Mouse (Mus musculus): ENCODE measurements around the gene Wdr78. TPM values are rescaled to one million over a fixed set of nuclear protein-coding genes. Genes with fewer than 3 reads are reported as not detected.

The Wdr78 gene
- total and polyA plus RNA-seq, 2 experiments from 2014 or later, result 2.8 to 5.1 TPM

DNA sequence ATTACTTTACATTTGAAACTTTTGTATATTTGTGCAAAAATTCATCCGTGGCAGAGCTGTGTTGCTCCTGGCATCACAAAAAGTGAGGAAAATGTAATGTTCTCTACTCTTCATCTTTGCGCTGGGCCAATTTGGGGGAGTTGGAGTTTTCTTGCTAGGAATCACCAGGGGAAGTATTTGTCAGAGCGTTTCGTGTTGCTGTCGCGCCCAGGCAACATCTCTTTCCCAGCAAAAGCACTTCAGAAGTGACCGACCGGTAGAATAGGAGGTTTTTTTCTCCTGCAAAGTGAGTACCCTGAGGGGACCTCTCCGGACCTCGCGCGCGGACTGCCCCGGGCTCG lies 4.5 kb upstream of the Wdr78 start:
- ATAC-seq (ENCODE audit: low FRiP score) (no peak), DNase-seq (ENCODE audit: low spot score) (no peak)
- TF ChIP-seq CTCF (IDR thresholded peaks at IDR 0.05), result no peak
- Histone ChIP-seq H3K36me3 (ENCODE audit: insufficient read depth, low read length) (peaks cover 2% of the 10 kb centered on the region; the same call in 1 of the 2 replicates), H3K4me1 (ENCODE audit: insufficient read depth, low read length) (peaks cover 7% of the 10 kb centered on the region), H3K27me3 (ENCODE audit: insufficient read depth, low read length) (no peaks in the 10 kb centered on the region), H3K4me3 (ENCODE audit: low read depth, low read length) (peak overlapping the region; percentile 90), H3K27ac (ENCODE audit: low read depth, low read length) (peak overlapping the region; percentile 71), H3K9ac (replicated peaks; ENCODE audit: low read length, poor library complexity, severe bottlenecking) (peak overlapping the region; percentile 73; the same call in 1 of the 2 replicates), H3K4me2 (ENCODE audit: low read depth, low read length, poor library complexity, severe bottlenecking) (peak overlapping the region; percentile 83), H3K9me3 (ENCODE audit: low read length) (no peaks in the 10 kb centered on the region)
- 3% methylated on average over 14 of the region's 15 CpGs for WGBS

- 10% methylated on average over 11 of the region's 11 CpGs for whole genome bisulfite sequencing
- Histone ChIP-seq H3K27ac (ENCODE audit: low read depth, low read length) (peak overlapping the region; percentile 98), H3K9me3 (ENCODE audit: low read length) (no peaks in the 10 kb centered on the region), H3K4me1 (ENCODE audit: insufficient read depth, low read length) (peaks cover 7% of the 10 kb centered on the region), H3K27me3 (ENCODE audit: insufficient read depth, low read length) (no peaks in the 10 kb centered on the region), H3K9ac (replicated peaks; ENCODE audit: low read length, poor library complexity, severe bottlenecking) (0 out of 2 replicates have a peak overlapping the region, but pooled peaks have one; percentile 86), H3K36me3 (ENCODE audit: insufficient read depth, low read length) (no peaks in the 10 kb centered on the region; the same call in 1 of the 2 replicates), H3K4me2 (ENCODE audit: low read depth, low read length, poor library complexity, severe bottlenecking) (peak overlapping the region; percentile 79), H3K4me3 (ENCODE audit: low read depth, low read length) (peak overlapping the region; percentile 80)
- ATAC-seq (ENCODE audit: low FRiP score), result no peak
- DNase-seq (ENCODE audit: low spot score), result no peak
- TF ChIP-seq CTCF (IDR thresholded peaks at IDR 0.05), result no peak
These were observed 953 bp downstream of the Wdr78 start for GRCm38 (mm10) chr4:103113402-103113801.

DNA sequence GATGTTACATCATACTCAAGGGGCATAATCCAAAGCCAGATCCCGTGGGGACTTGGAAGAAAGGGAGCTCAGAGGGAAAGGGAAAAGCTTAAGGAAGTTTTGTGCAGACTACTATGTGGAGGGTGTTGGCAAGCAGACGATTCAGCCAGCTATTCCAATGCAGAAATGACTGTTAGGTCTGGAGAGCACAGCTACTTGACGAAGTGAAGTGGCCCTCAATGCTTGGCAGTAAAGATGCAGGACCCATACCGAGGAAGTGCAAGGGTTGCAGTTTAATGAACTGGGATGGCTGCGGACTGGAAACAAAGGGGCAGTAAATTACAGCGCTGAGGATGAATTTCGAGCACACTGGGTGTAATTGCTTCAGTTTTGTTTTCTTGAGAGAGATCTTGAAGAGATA lies 1.7 kb downstream of the Wdr78 start:
- 62% methylated on average over 7 of the region's 7 CpGs for WGBS
- Histone ChIP-seq H3K27me3 (ENCODE audit: insufficient read depth, low read length) (no peaks in the 10 kb centered on the region), H3K27ac (ENCODE audit: low read depth, low read length) (no peak overlapping the region), H3K36me3 (ENCODE audit: insufficient read depth, low read length) (no peaks in the 10 kb centered on the region; the same call in 1 of the 2 replicates), H3K4me3 (ENCODE audit: low read depth, low read length) (peak overlapping the region; percentile 80), H3K4me1 (ENCODE audit: insufficient read depth, low read length) (peaks cover 7% of the 10 kb centered on the region), H3K4me2 (ENCODE audit: low read depth, low read length, poor library complexity, severe bottlenecking) (peak overlapping the region; percentile 79), H3K9me3 (ENCODE audit: low read length) (no peaks in the 10 kb centered on the region), H3K9ac (replicated peaks; ENCODE audit: low read length, poor library complexity, severe bottlenecking) (no peak overlapping the region)
- no peak for TF ChIP-seq CTCF (IDR thresholded peaks at IDR 0.05)
- no peak for DNase-seq (ENCODE audit: low spot score)
- ATAC-seq (ENCODE audit: low FRiP score), result no peak

DNA sequence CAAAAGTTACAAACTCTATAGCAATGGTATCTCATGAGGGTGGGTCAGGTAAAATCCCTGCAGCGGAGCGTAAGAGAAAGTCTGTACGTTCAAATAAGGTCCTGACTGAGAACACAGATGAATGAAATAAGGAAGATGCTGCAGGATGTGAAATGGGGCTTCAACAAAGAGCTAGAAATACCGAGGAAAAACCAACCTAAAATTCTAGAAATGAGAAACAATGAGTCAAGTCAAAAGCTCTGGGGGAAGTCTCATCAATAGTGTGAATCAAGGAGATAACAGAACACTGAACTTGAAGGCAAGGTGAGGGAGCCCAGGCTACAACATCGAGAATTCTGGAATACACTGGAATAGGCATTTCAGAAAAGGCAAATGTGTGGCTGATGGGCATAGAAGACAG lies 15.8 kb downstream of the Wdr78 start:
- Histone ChIP-seq H3K36me3 (ENCODE audit: insufficient read depth, low read length) (no peaks in the 10 kb centered on the region), H3K27ac (ENCODE audit: low read depth, low read length) (no peak overlapping the region), H3K4me2 (ENCODE audit: low read depth, low read length, poor library complexity, severe bottlenecking) (no peak overlapping the region), H3K4me1 (ENCODE audit: insufficient read depth, low read length) (no peaks in the 10 kb centered on the region), H3K4me3 (ENCODE audit: low read depth, low read length) (no peak overlapping the region), H3K9me3 (ENCODE audit: low read length) (no peaks in the 10 kb centered on the region), H3K27me3 (ENCODE audit: insufficient read depth, low read length) (no peaks in the 10 kb centered on the region), H3K9ac (replicated peaks; ENCODE audit: low read length, poor library complexity, severe bottlenecking) (no peak overlapping the region)
- DNase-seq (ENCODE audit: low spot score) (no peak), ATAC-seq (ENCODE audit: low FRiP score) (no peak)
- TF ChIP-seq CTCF (IDR thresholded peaks at IDR 0.05), result no peak
- WGBS, result 91% methylated on average over 5 of the region's 5 CpGs

DNA sequence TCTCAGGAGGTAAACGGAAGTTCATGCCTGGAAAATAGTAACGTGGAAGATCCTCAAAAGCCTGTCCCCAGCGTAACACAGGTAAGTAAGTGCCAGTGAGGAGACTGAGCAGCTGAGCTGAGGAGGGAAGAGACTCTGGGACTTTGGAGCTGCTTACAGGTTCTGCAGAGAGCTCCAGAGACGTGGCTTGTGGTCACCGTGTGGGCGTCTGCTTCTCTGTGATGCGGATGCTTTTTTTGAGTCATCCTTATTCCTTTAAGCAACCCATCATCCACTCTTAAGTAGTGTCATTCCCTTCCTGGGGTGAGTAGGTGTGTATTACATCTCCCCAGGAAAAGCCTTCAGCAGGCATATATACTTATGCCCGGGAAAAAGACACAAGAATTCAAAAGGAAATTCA lies 18.4 kb downstream of the Wdr78 start:
- ATAC-seq (ENCODE audit: low FRiP score) (no peak), DNase-seq (ENCODE audit: low spot score) (no peak)
- no peaks in the 10 kb centered on the region for H3K9me3 ChIP-seq (ENCODE audit: low read length)
- H3K27me3 ChIP-seq (ENCODE audit: insufficient read depth, low read length), result no peaks in the 10 kb centered on the region
- WGBS, result 90% methylated on average over 8 of the region's 8 CpGs
- H3K4me3 ChIP-seq (ENCODE audit: low read depth, low read length), result no peak overlapping the region
- no peak for TF ChIP-seq CTCF (IDR thresholded peaks at IDR 0.05)
- no peaks in the 10 kb centered on the region for H3K36me3 ChIP-seq (ENCODE audit: insufficient read depth, low read length)
- no peak overlapping the region for H3K4me2 ChIP-seq (ENCODE audit: low read depth, low read length, poor library complexity, severe bottlenecking)
- no peaks in the 10 kb centered on the region for H3K4me1 ChIP-seq (ENCODE audit: insufficient read depth, low read length)
- no peak overlapping the region for H3K27ac ChIP-seq (ENCODE audit: low read depth, low read length)
- no peak overlapping the region for H3K9ac ChIP-seq (replicated peaks; ENCODE audit: low read length, poor library complexity, severe bottlenecking)

DNA sequence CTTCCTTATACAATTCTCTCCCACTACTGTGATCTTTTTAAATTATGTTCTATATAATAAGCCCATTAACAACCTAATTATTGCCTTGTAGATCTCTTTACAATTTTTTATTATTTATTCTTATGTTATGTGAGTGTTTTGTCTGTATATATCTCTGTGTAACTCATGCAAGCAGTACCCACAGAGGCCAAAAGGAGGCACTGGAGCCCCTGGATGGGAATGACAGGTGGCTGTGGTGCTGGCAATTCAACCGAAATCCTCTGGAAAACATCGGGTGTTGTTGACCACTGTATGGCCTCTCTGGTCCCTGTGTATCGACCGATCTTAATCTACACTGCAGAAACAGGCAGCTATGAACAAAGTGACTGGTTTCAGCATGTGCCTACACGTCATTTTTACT lies 29.1 kb downstream of the Wdr78 start:
- DNase-seq (ENCODE audit: low spot score), result no peak
- Histone ChIP-seq H3K4me3 (ENCODE audit: low read depth, low read length) (no peak overlapping the region), H3K27me3 (ENCODE audit: insufficient read depth, low read length) (no peaks in the 10 kb centered on the region), H3K4me1 (ENCODE audit: insufficient read depth, low read length) (no peaks in the 10 kb centered on the region), H3K36me3 (ENCODE audit: insufficient read depth, low read length) (no peaks in the 10 kb centered on the region), H3K27ac (ENCODE audit: low read depth, low read length) (no peak overlapping the region), H3K4me2 (ENCODE audit: low read depth, low read length, poor library complexity, severe bottlenecking) (no peak overlapping the region), H3K9me3 (ENCODE audit: low read length) (no peaks in the 10 kb centered on the region), H3K9ac (replicated peaks; ENCODE audit: low read length, poor library complexity, severe bottlenecking) (no peak overlapping the region)
- ATAC-seq (ENCODE audit: low FRiP score), result no peak
- no peak for TF ChIP-seq CTCF (IDR thresholded peaks at IDR 0.05)
- WGBS, result 95% methylated on average over 5 of the region's 5 CpGs
